ENCODE assay signal across 8 mouse cellular contexts in the genomic region with DNA sequence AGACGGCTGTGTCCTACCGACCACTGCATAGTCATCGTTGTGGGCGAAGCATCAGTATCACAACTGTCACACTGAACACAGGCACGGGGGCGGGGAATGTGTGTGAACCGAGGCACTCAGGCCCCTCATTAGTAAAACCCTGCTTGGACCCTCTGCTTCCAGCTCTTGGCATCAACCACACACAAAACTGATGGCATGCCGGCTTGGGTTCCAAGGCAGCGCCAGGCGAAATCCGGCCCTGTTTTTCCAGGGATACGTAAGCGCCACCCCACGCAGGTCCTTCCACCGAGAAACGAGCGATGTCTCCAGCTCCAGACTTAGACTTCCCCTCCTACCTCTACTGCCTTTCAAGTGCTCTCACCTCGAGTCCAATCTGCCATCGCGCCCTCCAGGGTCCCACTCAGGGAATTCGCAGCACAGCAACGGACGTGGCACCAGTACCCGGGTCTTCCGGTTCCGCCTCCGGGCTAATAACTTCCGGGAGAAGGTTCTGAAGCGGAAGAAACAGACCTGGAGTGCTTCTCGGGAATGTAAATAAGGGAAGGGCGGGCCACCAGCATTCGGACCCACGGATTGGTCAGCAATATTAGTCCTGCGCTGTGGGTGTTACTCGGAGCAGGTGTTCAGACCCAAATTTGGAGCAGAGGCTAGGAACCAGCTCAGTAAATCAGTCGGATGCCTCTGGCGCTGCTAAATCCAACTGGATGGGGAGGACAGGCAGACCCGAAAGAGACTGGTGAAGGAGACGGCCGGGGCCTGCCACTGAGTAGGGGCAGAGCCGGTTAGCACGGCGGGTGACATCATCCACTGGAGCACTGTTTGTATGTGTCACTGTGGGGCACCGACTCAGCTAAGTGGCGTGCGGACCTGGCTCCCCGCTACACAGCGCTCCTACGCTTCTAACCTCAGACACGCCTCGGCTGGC. TPM values are rescaled to one million over a fixed set of nuclear protein-coding genes. Genes with fewer than 3 reads are reported as not detected.
A peak's percentile ranks its signal among the peaks of the same experiment; 100 is the strongest.
DNase-seq lines count a peak whose midpoint lies in the region; ATAC-seq and TF ChIP-seq lines count a peak whose summit lies in the region.

Gene Gm45785 (minus strand): TSS at position 472 of the 925 bp plus-strand sequence.

- H3K4me2 ChIP-seq in heart, embryonic 12.5 days = peak within 1 kb of the TSS; percentile 87
- peak within 1 kb of the TSS; percentile 97 for H3K4me2 ChIP-seq in kidney, postnatal 0 days (ENCODE audit: low read length)
- peak within 1 kb of the TSS; percentile 99 for H3K4me2 ChIP-seq in liver, embryonic 11.5 days
- peak within 1 kb of the TSS; percentile 99 for H3K4me2 ChIP-seq in stomach, embryonic 14.5 days (replicated peaks; ENCODE audit: low read depth, low read length)

- peak within 1 kb of the TSS; percentile 71 for H3K4me3 ChIP-seq in C2C12 (ENCODE audit: insufficient read depth, poor library complexity, severe bottlenecking)
- peak within 1 kb of the TSS; percentile 70 for H3K4me3 ChIP-seq in heart, embryonic 12.5 days
- peak within 1 kb of the TSS; percentile 81 for H3K4me3 ChIP-seq in kidney, postnatal 0 days (replicated peaks; ENCODE audit: low read depth, low read length)
- H3K4me3 ChIP-seq in liver, embryonic 11.5 days (ENCODE audit: low read depth, low read length) = peak within 1 kb of the TSS; percentile 67
- H3K4me3 ChIP-seq in stomach, embryonic 14.5 days (ENCODE audit: low read depth, low read length) = peak within 1 kb of the TSS; percentile 87

- ATAC-seq in erythroid progenitor cell, adult 5-6 weeks (replicated peaks; ENCODE audit: low FRiP score, poor library complexity, severe bottlenecking) = peak; percentile 74
- ATAC-seq in heart, embryonic 12.5 days (ENCODE audit: insufficient number of reproducible peaks, low FRiP score) = peak; percentile 78
- peak; percentile 83 for ATAC-seq in kidney, postnatal 0 days (replicated peaks; ENCODE audit: low FRiP score, low read depth)
- peak; percentile 78 for ATAC-seq in liver, embryonic 11.5 days (replicated peaks; ENCODE audit: low FRiP score)
- peak; percentile 87 for ATAC-seq in stomach, embryonic 14.5 days (ENCODE audit: insufficient number of reproducible peaks, insufficient read depth, low FRiP score, low read depth)

- peaks cover 39% of the 10 kb centered on the region for H3K79me3 ChIP-seq in C2C12 (ENCODE audit: low read depth)

- under 1% methylated on average over 51 of the region's 51 CpGs for WGBS in heart, embryonic 12.5 days
- under 1% methylated on average over 51 of the region's 51 CpGs for WGBS in kidney, postnatal 0 days
- whole genome bisulfite sequencing in liver, embryonic 11.5 days = under 1% methylated on average over 51 of the region's 51 CpGs
- 1% methylated on average over 51 of the region's 51 CpGs for WGBS in stomach, embryonic 14.5 days

- H3K27me3 ChIP-seq in C2C12 (ENCODE audit: control insufficient read depth, insufficient read depth, insufficient read length) = no peaks in the 10 kb centered on the region
- H3K27me3 ChIP-seq in heart, embryonic 12.5 days (replicated peaks) = no peaks in the 10 kb centered on the region
- H3K27me3 ChIP-seq in kidney, postnatal 0 days (ENCODE audit: insufficient read depth, low read length) = no peaks in the 10 kb centered on the region
- H3K27me3 ChIP-seq in liver, embryonic 11.5 days (replicated peaks; ENCODE audit: control insufficient read depth, insufficient read depth, low read length) = no peaks in the 10 kb centered on the region
- H3K27me3 ChIP-seq in stomach, embryonic 14.5 days (ENCODE audit: control insufficient read depth, insufficient read depth, low read length) = no peaks in the 10 kb centered on the region

- peak within 1 kb of the TSS; percentile 98 for H3ac ChIP-seq in C2C12 (ENCODE audit: control insufficient read depth, insufficient read length, low read depth)

- peaks cover 22% of the 10 kb centered on the region for H3K4me1 ChIP-seq in heart, embryonic 12.5 days (replicated peaks)
- H3K4me1 ChIP-seq in kidney, postnatal 0 days (replicated peaks; ENCODE audit: insufficient read depth, low read length) = peaks cover 18% of the 10 kb centered on the region; the same call in 1 of the 2 replicates
- H3K4me1 ChIP-seq in liver, embryonic 11.5 days (replicated peaks; ENCODE audit: control insufficient read depth, insufficient read depth, low read length) = peaks cover 22% of the 10 kb centered on the region
- H3K4me1 ChIP-seq in stomach, embryonic 14.5 days (ENCODE audit: control insufficient read depth, insufficient read depth, low read length) = peaks cover 13% of the 10 kb centered on the region

- H3K79me2 ChIP-seq in C2C12 (ENCODE audit: control insufficient read depth, insufficient read depth) = peaks cover 60% of the 10 kb centered on the region

- peak; percentile 83 for DNase-seq in brain, embryonic 18.5 days (ENCODE audit: low read depth, low spot score)
- DNase-seq in kidney, postnatal 0 days (ENCODE audit: low spot score) = peak; percentile 97
- peak; percentile 88 for DNase-seq in liver, embryonic 11.5 days (ENCODE audit: low spot score)
- peak; percentile 77 for DNase-seq in naive thymus-derived CD4-positive, alpha-beta T cell, adult 2 months (ENCODE audit: low read depth)

- peak within 1 kb of the TSS; percentile 87 for H3K27ac ChIP-seq in heart, embryonic 12.5 days (ENCODE audit: poor library complexity, severe bottlenecking)
- H3K27ac ChIP-seq in kidney, postnatal 0 days = peak within 1 kb of the TSS; percentile 94
- peak within 1 kb of the TSS; percentile 95 for H3K27ac ChIP-seq in liver, embryonic 11.5 days (ENCODE audit: low read depth, low read length)
- H3K27ac ChIP-seq in stomach, embryonic 14.5 days (ENCODE audit: low read length) = peak within 1 kb of the TSS; percentile 94

- no peaks in the 10 kb centered on the region for H3K9me3 ChIP-seq in heart, embryonic 12.5 days (replicated peaks)
- no peaks in the 10 kb centered on the region for H3K9me3 ChIP-seq in kidney, postnatal 0 days (replicated peaks; ENCODE audit: low read length)
- no peaks in the 10 kb centered on the region for H3K9me3 ChIP-seq in liver, embryonic 11.5 days (ENCODE audit: control insufficient read depth, low read length)
- no peaks in the 10 kb centered on the region for H3K9me3 ChIP-seq in stomach, embryonic 14.5 days (ENCODE audit: control insufficient read depth, low read depth, low read length)

- H3K9ac ChIP-seq in heart, embryonic 12.5 days = peak within 1 kb of the TSS; percentile 87
- peak within 1 kb of the TSS; percentile 90 for H3K9ac ChIP-seq in kidney, postnatal 0 days (ENCODE audit: low read depth, low read length)
- H3K9ac ChIP-seq in liver, embryonic 11.5 days (ENCODE audit: low read depth, low read length) = peak within 1 kb of the TSS; percentile 91
- peak within 1 kb of the TSS; percentile 88 for H3K9ac ChIP-seq in stomach, embryonic 14.5 days (replicated peaks; ENCODE audit: low read depth, low read length)

- TF ChIP-seq CTCF in C2C12 (IDR thresholded peaks at IDR 0.05; ENCODE audit: control insufficient read depth, insufficient read depth, insufficient read length) = no peak
- no peak for TF ChIP-seq CTCF in kidney, postnatal 0 days (IDR thresholded peaks at IDR 0.05; ENCODE audit: low read depth)

- peaks cover 34% of the 10 kb centered on the region for H3K36me3 ChIP-seq in C2C12 (ENCODE audit: control insufficient read depth, insufficient read depth)
- H3K36me3 ChIP-seq in heart, embryonic 12.5 days = peaks cover 66% of the 10 kb centered on the region
- peaks cover 32% of the 10 kb centered on the region for H3K36me3 ChIP-seq in kidney, postnatal 0 days (ENCODE audit: insufficient read depth, low read length)
- H3K36me3 ChIP-seq in liver, embryonic 11.5 days (ENCODE audit: control insufficient read depth, insufficient read depth, low read length) = peaks cover 37% of the 10 kb centered on the region
- peaks cover 48% of the 10 kb centered on the region for H3K36me3 ChIP-seq in stomach, embryonic 14.5 days (ENCODE audit: control insufficient read depth, insufficient read depth, low read length)

TF ChIP-seq in C2C12, 6 proteins besides CTCF, POLR2A, EP300 and RAD21:
- TF ChIP-seq MYOD1 (IDR thresholded peaks at IDR 0.05; ENCODE audit: control insufficient read depth, insufficient read length, low read depth) (peak; percentile 39), MAX (IDR thresholded peaks at IDR 0.05) (peak; percentile 67), CEBPB (IDR thresholded peaks at IDR 0.05; ENCODE audit: low read depth) (no peak), FOSL1 (IDR thresholded peaks at IDR 0.05; ENCODE audit: insufficient read depth, low read length, poor library complexity, severe bottlenecking) (no peak), MYOG (IDR thresholded peaks at IDR 0.05; ENCODE audit: control insufficient read depth, extremely low read depth, insufficient read length) (no peak), USF1 (IDR thresholded peaks at IDR 0.05; ENCODE audit: low read depth) (no peak)

RNA-seq across cellular contexts. Expression of gene Gm45785, which starts in this region (rescaled TPM):
- polyA plus RNA-seq in C2C12 (2012; fragmentation: generic; extraction: Trizol) = not detected
- total RNA-seq in erythroid progenitor cell, adult 5-6 weeks (2015; ENCODE audit: low replicate concordance) = not detected in 2 replicates
- total RNA-seq in erythroid progenitor cell, adult 5-6 weeks (2017; ENCODE audit: low replicate concordance) = 2.8 TPM in 1 of 2 replicates, not detected in the other
- polyA plus RNA-seq in heart, embryonic 12.5 days (2016; fragmentation: Nextera tagmentation; extraction: Ambion mirVana) = not detected in 2 replicates
- polyA plus RNA-seq in kidney, postnatal 0 days (2015; fragmentation: Nextera tagmentation; extraction: Ambion mirVana) = 0.18 TPM in 1 of 2 replicates, not detected in the other
- polyA plus RNA-seq in liver, embryonic 11.5 days (2014; fragmentation: Nextera tagmentation; extraction: Ambion mirVana) = not detected in 2 replicates
- not detected in 2 replicates for polyA plus RNA-seq in stomach, embryonic 14.5 days (2014; fragmentation: Nextera tagmentation; extraction: Ambion mirVana)

Comparison
In these comparisons a context has a peak if more than half of its experiments do, and no peak if none do; other contexts are left out.
1. Peak in every context shown above with its lines: DNase-seq, ATAC-seq, H3K4me3 ChIP-seq and H3K27ac ChIP-seq.
2. Peak in ATAC-seq, H3K4me3 ChIP-seq, H3K27ac ChIP-seq, H3K9ac ChIP-seq and H3K4me2 ChIP-seq in heart, embryonic 12.5 days; RNA of the gene not detected or under 1 TPM.
3. Peak in DNase-seq, ATAC-seq, H3K4me3 ChIP-seq, H3K27ac ChIP-seq, H3K9ac ChIP-seq and H3K4me2 ChIP-seq in kidney, postnatal 0 days; RNA of the gene not detected or under 1 TPM.
4. Peak in DNase-seq, ATAC-seq, H3K4me3 ChIP-seq, H3K27ac ChIP-seq, H3K9ac ChIP-seq and H3K4me2 ChIP-seq in liver, embryonic 11.5 days; RNA of the gene not detected or under 1 TPM.
5. Peak in ATAC-seq, H3K4me3 ChIP-seq, H3K27ac ChIP-seq, H3K9ac ChIP-seq and H3K4me2 ChIP-seq in stomach, embryonic 14.5 days; RNA of the gene not detected or under 1 TPM.